Mouse (Mus musculus) fibroblast of lung, adult 2 months (primary cell): ENCODE data around the gene Camk2b.
A peak's percentile ranks its signal among the peaks of the same experiment; 100 is the strongest.
"Not testable (repeated sequence)": the region's sequence is repeated elsewhere in the genome, so short reads cannot be mapped to it uniquely, and the experiment has no call there.

ENCODE experiments used
- DNase-seq: peaks from one replicate; pipeline ENCODE4 v3.0.0-alpha.2; 2011; ENCODE audit warnings: low read depth

Gene Camk2b

GRCm38 (mm10) chr11:5945096-5945495, 121.1 kb downstream of the Camk2b start:
- peak; percentile 34 for DNase-seq

- DNase-seq, result no peak
Observed at GRCm38 (mm10) chr11:5942966-5943365, 123.2 kb downstream of the Camk2b start.

- DNase-seq, result not testable (repeated sequence)
Observed at GRCm38 (mm10) chr11:5934531-5934930, 131.6 kb downstream of the Camk2b start.

GRCm38 (mm10) chr11:5931947-5932346, 134.2 kb downstream of the Camk2b start:
- DNase-seq, result not testable (repeated sequence)

DNA sequence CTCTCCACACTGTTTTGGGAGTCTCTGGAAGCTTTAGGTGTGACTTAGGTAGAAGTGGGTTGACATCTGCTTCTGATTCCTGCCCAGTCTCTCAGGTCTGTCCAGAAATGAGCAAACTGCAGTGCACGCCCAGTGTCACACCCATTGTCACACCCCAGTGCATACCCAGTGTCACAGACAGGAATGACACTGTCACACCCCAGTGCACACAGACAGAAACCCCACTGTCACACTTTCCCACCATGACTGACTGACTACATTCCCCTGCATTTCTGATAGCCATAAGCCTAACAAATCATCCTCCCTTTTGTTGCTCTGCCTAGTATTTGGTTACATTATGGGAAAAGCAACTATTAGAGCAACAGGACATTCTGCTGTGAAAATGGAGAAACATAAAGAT, 135.6 kb downstream of the Camk2b start:
- no peak for DNase-seq

GRCm38 (mm10) chr11:5926696-5927220, 139.4 kb downstream of the Camk2b start:
- no peak for DNase-seq

- no peak for DNase-seq
Observed at GRCm38 (mm10) chr11:5924699-5925098, 141.5 kb downstream of the Camk2b start.

GRCm38 (mm10) chr11:5920323-5920960, 145.7 kb downstream of the Camk2b start:
- DNase-seq, result no peak
